Mouse (Mus musculus) ES-E14 (cell line): Measurements from ENCODE around the gene Adat2.

Experiments used
- MAFK ChIP-seq: IDR thresholded peaks from 2 replicates; pipeline ENCODE4 v1.6.1; 2014; ENCODE audit warnings: mild to moderate bottlenecking, low read depth, low read length, inconsistent platforms; ENCODE audit not compliant: insufficient read depth
- ZC3H11A ChIP-seq: IDR thresholded peaks from 2 replicates; pipeline ENCODE4 v1.6.1; 2012; ENCODE audit warnings: low read depth, mild to moderate bottlenecking, inconsistent platforms, low read length, borderline replicate concordance
- ZNF384 ChIP-seq: IDR thresholded peaks from 2 replicates; pipeline ENCODE4 v1.6.1; 2012; ENCODE audit warnings: low read depth, low read length, inconsistent platforms

GRCm38 (mm10) chr10:13597491-13597890 lies 44.8 kb downstream of the Adat2 start:
- no peak for TF ChIP-seq ZC3H11A
- TF ChIP-seq ZNF384 = no peak
- no peak for TF ChIP-seq MAFK
